Mouse (Mus musculus): ENCODE measurements around the gene Hyal1. TPM values are rescaled to one million over a fixed set of nuclear protein-coding genes. Genes with fewer than 3 reads are reported as not detected.

Hyal1 gene
- total RNA-seq, 2 experiments from 2014 or later: 6.9 to 7.6 TPM

GRCm38 (mm10) chr9:107544196-107544700 lies 32.5 kb upstream of the Hyal1 start:
- no peak for TF ChIP-seq CTCF (conservative IDR thresholded peaks at IDR 0.05)
- no peak for DNase-seq (ENCODE audit: low spot score in 2 of 2)
- no peak overlapping the region for H3K27ac ChIP-seq
- no peak overlapping the region for H3K4me3 ChIP-seq

GRCm38 (mm10) chr9:107544729-107545128 lies 32.0 kb upstream of the Hyal1 start:
- H3K27ac ChIP-seq: no peak overlapping the region
- TF ChIP-seq CTCF (conservative IDR thresholded peaks at IDR 0.05): no peak
- DNase-seq (ENCODE audit: low spot score in 2 of 2): no peak

GRCm38 (mm10) chr9:107545199-107545598 lies 31.5 kb upstream of the Hyal1 start:
- Histone ChIP-seq H3K4me3 (no peak overlapping the region), H3K27ac (no peak overlapping the region)
- no peak for DNase-seq (ENCODE audit: low spot score in 2 of 2)
- no peak for TF ChIP-seq CTCF (conservative IDR thresholded peaks at IDR 0.05)

More at GRCm38 (mm10) chr9:107544729-107545128, 32.0 kb upstream of the Hyal1 start:
- H3K4me3 ChIP-seq: no peak overlapping the region

- Histone ChIP-seq H3K4me3 (no peak overlapping the region), H3K27ac (no peak overlapping the region)
- DNase-seq (ENCODE audit: low spot score in 2 of 2): peak; percentile 65 to 83
- peak; percentile 96 for TF ChIP-seq CTCF (conservative IDR thresholded peaks at IDR 0.05)
Observed at GRCm38 (mm10) chr9:107545602-107546001, 31.1 kb upstream of the Hyal1 start.

GRCm38 (mm10) chr9:107547026-107547425 lies 29.7 kb upstream of the Hyal1 start, which contains the start of gene Zmynd10:
Zmynd10 (plus strand) TSS chr9:107547298.
- peak; percentile 82 to 89 for DNase-seq (ENCODE audit: low spot score in 2 of 2)
- Histone ChIP-seq H3K27ac (peak within 1 kb of the TSS; percentile 73), H3K4me3 (peak within 1 kb of the TSS; percentile 46)
- no peak for TF ChIP-seq CTCF (conservative IDR thresholded peaks at IDR 0.05)

GRCm38 (mm10) chr9:107547957-107548356 lies 28.8 kb upstream of the Hyal1 start:
- DNase-seq (ENCODE audit: low spot score in 2 of 2): no peak
- H3K27ac ChIP-seq: no peak overlapping the region
- H3K4me3 ChIP-seq: no peak overlapping the region
- TF ChIP-seq CTCF (conservative IDR thresholded peaks at IDR 0.05): no peak

- no peak overlapping the region for H3K27ac ChIP-seq
- DNase-seq (ENCODE audit: low spot score in 2 of 2): no peak
- H3K4me3 ChIP-seq: no peak overlapping the region
- no peak for TF ChIP-seq CTCF (conservative IDR thresholded peaks at IDR 0.05)
Observed at GRCm38 (mm10) chr9:107548820-107549219, 27.9 kb upstream of the Hyal1 start.

GRCm38 (mm10) chr9:107549297-107550074 lies 27.2 kb upstream of the Hyal1 start:
- no peak for TF ChIP-seq CTCF (conservative IDR thresholded peaks at IDR 0.05)
- DNase-seq (ENCODE audit: low spot score in 2 of 2): no peak
- H3K4me3 ChIP-seq: no peak overlapping the region
- H3K27ac ChIP-seq: no peak overlapping the region

GRCm38 (mm10) chr9:107550491-107551116 lies 26.1 kb upstream of the Hyal1 start:
- DNase-seq (ENCODE audit: low spot score in 2 of 2): no peak
- TF ChIP-seq CTCF (conservative IDR thresholded peaks at IDR 0.05): no peak
- Histone ChIP-seq H3K27ac (no peak overlapping the region), H3K4me3 (no peak overlapping the region)

- peak within 1 kb of the TSS; percentile 56 for H3K4me3 ChIP-seq
- H3K27ac ChIP-seq: peak within 1 kb of the TSS; percentile 28; the same call in 1 of the 2 replicates
- TF ChIP-seq CTCF (conservative IDR thresholded peaks at IDR 0.05): no peak
- no peak for DNase-seq (ENCODE audit: low spot score in 2 of 2)
Observed at GRCm38 (mm10) chr9:107551117-107551889, 25.4 kb upstream of the Hyal1 start, which contains the start of gene Rassf1. Rassf1 (plus strand) TSS chr9:107551555.

GRCm38 (mm10) chr9:107551890-107552355 lies 24.8 kb upstream of the Hyal1 start:
- Histone ChIP-seq H3K27ac (no peak overlapping the region), H3K4me3 (peak overlapping the region; percentile 56)
- no peak for TF ChIP-seq CTCF (conservative IDR thresholded peaks at IDR 0.05)
- DNase-seq (ENCODE audit: low spot score in 2 of 2): no peak

GRCm38 (mm10) chr9:107552690-107553393 lies 23.9 kb upstream of the Hyal1 start:
- TF ChIP-seq CTCF (conservative IDR thresholded peaks at IDR 0.05): no peak
- no peak overlapping the region for H3K27ac ChIP-seq
- H3K4me3 ChIP-seq: no peak overlapping the region
- no peak for DNase-seq (ENCODE audit: low spot score in 2 of 2)
